Mouse (Mus musculus): ENCODE measurements at regions not wholly inside any gene's neighbourhood (a gene's known extent, or its start where the extent isn't known, plus 50 kb on each side); places are given as distances from the start of the nearest gene placed in this dataset.

DNA sequence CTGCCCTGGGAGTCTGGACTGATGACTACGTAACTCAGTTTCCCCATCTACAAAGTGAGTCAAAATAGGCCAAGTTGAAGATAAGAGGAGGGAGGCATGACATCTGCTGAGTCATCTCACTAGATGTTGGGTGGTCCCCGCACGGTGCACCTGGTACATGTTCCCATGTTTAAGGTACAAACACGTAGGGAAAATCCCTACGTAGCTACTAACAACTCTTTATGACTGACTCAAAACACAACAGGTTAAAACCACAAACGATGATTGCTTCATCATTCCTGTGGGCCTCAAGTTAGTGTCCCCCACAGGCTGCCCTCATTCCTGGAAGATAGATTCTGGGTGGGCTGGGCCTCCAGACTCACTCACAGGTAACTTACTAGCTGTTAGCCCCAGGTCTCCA, 107.7 kb downstream of the Sox9 start:
- DNase-seq, result no peak

DNA sequence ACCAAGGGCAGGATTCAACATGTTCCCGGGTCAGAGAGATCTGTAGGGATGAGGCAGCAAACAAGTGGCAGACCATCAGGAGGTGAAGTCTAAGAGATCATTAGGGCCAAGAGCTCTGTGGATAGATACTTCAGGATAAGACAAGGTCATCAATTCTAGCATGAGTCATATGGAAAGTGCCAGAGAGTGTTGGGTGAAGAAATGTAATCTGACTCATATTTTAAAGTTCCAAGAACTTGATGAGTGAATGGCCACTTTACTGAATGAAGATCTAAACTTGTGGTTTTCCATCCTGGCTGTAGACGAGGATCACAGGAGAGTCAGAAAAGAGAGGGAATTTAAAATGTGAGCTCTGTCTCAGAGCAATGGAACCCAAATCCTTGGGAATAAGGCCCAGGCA, 115.6 kb downstream of the Sox9 start:
- DNase-seq, result no peak

DNA sequence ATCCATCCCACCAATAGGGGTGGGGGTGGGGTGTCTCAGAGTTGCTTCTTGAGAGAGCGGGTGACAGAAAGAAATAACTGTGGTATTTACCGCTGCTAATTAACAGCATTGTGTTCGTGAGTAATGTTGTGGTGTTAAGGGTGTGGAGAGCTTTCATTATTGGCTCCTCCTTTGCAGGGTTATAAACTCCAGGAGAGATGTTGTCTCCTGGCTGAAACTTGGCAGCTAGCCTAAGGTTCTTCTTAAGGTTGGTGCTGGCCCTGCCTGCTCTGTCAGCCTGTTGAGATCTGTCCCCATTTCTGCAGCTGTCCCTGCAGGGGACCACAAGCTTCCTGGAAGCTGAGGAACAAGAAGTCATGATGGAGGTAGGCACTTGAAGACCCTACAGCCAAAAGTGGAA, 120.6 kb downstream of the Sox9 start:
- no peak for DNase-seq

- no peak for DNase-seq
Observed at GRCm38 (mm10) chr11:112910309-112910708, 128.3 kb downstream of the Sox9 start.

GRCm38 (mm10) chr11:112912875-112913274, 130.9 kb downstream of the Sox9 start:
- DNase-seq, result no peak

- DNase-seq, result no peak
Observed at GRCm38 (mm10) chr11:112916923-112917322, 134.9 kb downstream of the Sox9 start.

DNA sequence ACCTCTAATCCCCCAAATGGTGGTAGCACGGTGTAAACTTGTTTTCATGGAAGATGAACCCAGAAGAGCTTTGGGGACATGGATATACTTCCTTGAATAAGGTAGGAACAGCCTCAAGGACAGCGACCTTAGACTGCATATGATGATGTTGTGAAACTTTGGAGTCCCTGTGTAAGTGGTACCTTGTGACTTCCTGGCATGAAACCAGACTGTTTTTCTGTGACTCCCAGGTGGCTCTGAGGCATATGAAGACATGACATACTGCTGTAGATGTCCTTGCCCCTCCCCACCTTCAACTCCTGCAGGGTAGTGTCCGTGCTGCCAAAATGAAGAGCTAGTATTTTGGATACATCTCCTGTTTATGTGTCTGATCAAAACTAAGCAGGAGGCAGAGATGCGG, 138.1 kb downstream of the Sox9 start:
- DNase-seq, result no peak

- DNase-seq, result no peak
Observed at GRCm38 (mm10) chr11:112924577-112924976, 142.6 kb downstream of the Sox9 start.

DNA sequence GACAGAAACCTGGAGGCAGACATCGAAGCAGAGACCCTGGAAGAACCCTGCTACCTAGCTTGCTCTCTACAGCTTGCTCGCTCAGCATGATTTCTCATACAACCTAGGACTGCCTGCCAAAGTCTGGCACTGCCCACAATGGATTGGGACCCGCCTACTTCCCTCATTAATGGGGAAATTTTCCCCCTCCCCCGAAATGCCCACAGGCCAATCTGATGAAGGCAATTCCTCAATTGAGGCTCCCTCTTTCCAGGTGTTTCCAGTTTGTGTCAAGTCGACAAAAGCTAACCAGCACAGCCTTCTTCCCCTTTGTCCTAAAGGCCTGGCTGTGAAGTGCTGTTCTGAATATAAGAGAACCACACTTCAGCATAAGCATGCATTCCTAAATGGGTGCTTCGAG, 143.1 kb downstream of the Sox9 start:
- no peak for DNase-seq

DNA sequence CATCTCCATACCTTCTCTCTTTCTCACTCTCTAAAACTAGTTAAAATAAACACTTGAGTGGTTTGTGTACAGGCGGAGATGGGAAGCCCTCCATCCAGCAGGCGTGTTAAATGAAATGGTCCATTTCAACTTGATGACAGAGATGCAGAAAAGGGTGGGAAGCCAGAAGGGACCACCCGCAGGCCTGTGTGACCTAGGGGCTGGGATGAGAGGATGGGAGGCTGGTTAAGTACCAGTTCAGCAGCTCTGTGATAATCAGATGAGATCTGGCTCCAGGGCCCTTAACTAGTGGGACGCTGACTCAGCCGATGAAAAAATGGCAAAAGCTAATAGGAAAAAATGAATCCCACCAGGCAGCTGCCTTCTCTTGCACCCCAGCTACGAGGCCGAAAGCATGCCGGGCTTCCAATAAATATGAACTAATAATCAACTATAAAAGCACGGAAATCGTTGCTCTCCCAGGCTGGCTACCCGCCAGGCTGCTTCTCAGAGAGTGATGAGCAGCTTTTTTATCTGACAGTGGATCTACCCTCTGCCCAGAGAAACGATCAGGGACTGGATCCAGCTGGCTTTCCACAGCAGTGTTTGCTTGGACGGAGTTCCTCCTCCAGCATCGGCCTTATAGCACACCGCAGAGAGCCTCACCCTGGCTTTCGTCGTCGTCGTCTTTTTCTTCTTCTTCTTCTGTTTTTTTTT, 144.5 kb downstream of the Sox9 start:
- no peak for DNase-seq

GRCm38 (mm10) chr11:112930186-112930808, 148.3 kb downstream of the Sox9 start:
- no peak for DNase-seq

GRCm38 (mm10) chr11:112938035-112938434, 156.0 kb downstream of the Sox9 start:
- no peak for DNase-seq

- DNase-seq, result no peak
Observed at GRCm38 (mm10) chr11:112951421-112951820, 169.4 kb downstream of the Sox9 start.

GRCm38 (mm10) chr11:112952356-112952755, 170.3 kb downstream of the Sox9 start:
- DNase-seq, result no peak

DNA sequence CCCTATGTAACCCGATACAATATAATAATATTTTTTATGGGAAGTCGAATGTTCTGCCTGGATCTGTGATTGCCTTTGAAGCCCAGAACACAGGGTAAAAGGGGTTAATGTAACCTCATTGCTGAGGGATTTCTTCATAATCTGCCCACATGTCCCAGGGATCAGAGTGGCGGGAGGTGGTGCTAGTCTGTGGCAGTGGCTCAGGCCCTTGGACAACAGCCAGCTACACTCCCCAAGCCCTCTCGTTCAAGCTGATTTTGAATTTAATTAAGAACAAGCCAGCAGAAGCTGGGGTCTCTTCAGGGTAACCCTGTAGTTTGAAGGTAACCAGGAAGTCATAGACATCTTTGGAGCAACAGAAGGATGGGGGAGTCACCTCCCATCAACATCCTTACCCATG, 171.5 kb downstream of the Sox9 start:
- DNase-seq, result no peak

DNA sequence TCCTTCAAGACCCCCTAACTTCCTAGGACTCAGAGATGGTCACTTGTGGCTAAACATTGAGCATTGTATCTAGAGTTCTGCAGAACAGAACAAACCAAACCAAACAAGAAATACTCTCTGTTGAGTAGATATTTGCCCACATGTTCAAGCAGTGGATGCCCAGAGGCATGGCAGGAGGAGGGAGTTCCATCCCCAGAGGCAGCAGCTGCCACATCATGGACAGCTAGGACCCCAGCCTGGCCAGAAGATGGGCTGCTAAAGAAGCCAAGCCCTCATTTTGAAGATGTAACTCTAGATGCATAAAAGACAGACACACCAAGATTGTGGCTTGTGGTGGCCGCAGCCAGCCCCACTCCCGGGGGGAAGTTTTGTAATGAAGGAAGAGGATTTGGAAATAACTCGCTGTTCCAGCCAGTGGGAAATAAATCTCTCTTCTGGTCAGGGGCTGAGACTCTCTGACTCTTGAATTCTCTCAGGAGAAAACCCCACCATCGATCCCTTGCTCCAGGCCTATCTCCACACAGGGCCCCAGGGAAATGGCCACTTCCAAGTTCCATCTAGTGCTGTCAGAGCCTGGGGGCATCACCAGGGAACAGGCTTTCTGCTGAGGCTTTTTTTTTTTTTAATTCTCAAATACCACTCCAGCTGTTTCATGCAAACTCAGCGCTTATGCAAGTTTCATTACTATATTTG, 174.9 kb downstream of the Sox9 start:
- no peak for DNase-seq

DNA sequence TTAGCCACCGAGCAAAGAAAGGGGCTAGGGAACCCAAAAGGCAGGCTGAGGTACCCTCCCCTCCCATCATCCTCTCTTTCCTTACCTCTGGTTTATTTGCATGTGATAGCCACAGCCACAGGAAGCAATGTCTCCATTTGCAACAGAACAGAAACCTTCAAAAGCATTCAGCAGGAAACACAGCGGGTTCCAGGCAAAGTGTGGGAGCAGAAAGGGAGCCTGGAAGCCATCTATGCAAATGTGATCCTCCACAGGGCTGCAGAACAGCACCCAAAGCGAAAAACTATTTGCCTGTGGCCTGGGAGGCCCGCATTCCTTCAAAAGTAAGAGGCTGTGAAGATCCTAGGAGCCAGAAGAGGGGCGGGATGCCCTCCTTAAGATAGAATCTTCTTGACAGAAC, 177.6 kb downstream of the Sox9 start:
- DNase-seq, result no peak

- DNase-seq, result no peak
Observed at GRCm38 (mm10) chr11:112973286-112973685, 191.3 kb downstream of the Sox9 start.

DNA sequence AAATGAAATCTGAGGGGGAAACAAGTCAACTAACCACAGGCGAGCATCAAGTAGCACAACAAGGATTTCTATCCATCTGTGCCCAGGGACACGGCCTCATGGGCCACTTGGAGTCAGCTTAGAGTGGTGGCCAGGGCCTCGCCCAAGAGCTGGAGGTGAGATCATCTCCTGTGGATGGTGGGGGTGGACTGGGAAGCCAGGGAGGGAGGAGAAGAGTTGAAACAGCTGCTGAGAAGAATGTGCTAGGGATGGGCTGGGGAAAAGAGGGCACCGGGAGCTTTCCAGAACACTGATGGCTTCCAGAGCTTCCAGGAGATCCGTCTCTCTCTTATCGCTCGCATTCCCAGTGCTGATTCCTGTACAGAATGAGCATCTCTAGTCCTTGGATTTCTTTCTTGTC, 192.9 kb downstream of the Sox9 start:
- no peak for DNase-seq

DNA sequence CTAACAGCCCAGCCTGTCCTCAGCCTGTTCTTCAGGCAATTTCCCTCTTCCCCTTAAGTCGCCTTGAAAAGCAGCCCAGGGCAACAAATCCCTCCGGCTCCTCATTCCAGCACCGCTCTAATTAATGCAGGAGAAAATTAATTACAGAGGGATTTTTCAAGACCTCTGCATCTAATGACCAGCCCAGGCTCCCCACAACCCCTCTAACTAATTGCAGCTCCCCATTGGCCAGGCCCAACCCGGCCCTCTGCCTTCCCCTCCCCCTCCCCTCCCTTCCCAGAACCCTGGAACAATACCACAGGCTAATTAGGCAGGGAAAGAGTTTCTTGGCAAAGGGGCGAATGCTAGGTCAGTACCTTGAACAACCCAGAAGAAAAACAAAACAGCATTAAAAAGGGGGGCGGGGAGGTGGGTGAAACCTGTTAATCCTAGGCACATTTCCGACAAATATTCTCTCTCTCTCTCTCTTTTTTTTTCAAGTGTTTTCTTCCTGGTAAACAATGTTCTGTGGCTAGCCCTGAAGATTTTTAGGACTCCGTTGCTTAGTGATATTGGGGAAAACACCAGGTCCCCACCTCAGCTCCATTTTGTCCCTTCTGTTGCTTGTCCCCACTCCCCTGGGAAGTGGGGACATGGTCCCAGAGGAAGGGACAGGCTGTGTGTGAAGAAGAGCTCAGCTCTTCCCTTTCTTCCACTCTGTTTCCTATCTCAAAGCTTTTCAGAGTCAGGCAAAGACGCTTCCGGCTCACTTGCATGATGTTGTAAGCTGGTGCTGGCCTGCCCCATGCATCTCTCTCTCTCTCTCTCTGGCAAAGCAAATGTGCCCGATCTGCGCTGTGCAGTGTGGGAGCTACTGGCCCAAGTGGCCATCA, 195.1 kb downstream of the Sox9 start:
- DNase-seq, result no peak

DNA sequence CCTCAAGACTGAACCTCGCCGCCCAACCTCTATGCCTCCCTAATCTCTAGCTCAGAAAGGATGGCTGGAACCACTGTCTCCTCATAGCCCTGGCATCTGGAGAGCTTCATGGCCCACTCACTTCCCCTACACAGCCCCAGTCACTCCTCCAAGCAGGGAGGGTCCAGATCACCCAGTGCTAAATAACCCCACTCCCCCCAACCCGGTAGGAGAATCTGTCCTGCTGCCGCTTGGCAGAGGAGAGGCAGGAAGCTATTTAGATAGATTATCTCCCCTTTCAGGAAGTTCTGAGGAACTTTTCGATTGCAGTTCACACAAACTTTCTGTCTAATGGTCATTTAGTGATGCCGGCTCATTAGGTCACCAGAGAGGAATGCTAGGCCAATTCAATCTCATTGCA, 196.9 kb downstream of the Sox9 start:
- no peak for DNase-seq

DNA sequence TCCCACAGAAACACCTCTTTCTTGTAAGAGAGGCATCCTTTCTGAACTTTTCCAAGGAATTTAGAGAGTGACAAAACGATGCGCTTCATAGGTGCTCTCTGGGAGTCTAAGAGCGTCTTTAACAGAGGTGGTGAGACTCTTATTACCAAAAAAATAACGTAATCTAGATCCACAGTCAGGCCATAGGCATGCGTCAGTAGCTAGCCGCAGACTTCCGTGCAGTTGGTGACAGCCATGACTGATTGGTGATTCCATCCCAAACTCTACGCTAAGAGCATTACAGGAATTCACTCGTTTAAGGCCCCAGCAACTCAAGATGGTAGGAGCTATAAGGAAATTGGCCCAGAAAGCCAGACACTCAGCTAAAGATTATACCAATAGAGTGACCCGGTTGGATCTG, 197.4 kb downstream of the Sox9 start:
- no peak for DNase-seq

- no peak for DNase-seq
Observed at GRCm38 (mm10) chr11:112982165-112982801, 200.3 kb downstream of the Sox9 start.

Data from adrenal gland, adult 8-10 months (tissue).